Mouse (Mus musculus): ENCODE data around the gene Sytl1. TPM values are rescaled to one million over a fixed set of nuclear protein-coding genes. Genes with fewer than 3 reads are reported as not detected.

Gene Sytl1
- polyA plus RNA-seq, 1 experiment from 2014 or later, result 9.3 TPM

DNA sequence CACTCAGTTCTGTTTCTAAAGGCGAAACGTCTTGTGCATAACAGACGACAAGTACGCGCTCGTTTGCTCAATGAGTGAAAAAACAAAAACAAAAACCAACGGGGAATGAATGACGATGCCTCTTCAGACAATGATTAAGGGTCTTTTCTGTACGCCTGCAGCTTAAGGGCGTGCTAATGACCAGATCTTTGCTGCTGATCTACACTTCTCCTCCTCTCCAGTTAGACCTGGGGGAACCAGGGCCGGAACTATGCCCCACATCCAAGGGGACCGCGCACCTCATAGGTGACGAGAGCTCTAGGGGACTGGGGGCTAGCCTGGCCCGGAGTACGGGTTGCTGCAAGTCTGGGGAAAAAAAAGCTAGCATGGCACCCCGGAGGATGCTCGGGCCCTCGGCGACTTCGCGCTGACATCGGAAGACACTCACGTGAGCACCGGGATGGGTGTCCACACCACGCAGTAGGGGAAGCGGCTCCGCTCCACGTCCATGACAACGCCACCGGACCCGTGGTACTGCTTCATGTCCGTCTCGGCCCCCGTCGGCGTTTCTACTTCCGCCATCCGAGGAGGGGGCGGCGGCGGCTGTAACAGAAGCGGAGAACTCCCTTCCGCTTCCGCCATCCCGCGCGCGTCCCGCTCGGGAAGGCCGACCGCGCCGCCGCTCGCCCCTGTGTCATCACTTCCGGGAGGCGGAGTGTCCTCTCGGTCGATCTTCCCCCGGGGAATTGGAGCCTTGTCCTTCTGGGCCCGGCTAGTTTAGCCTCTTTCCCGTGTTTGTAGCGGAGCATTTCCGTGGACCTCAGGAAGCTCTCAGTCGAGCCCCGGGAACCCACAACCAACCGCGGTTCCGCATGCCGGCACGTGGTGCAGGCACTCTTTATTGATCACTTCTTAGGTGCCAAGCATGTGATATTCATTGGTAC is 14.5 kb upstream of the Sytl1 start, which contains the start of gene Tmem222:
Gene Tmem222, minus strand, starts transcription at position 689 of the 923 bp plus-strand sequence.
- WGBS, result under 1% methylated on average over 73 of the region's 73 CpGs
- Histone ChIP-seq H3K4me3 (ENCODE audit: low read depth, low read length) (peak within 1 kb of the TSS; percentile 69), H3K4me2 (replicated peaks; ENCODE audit: low read depth, low read length) (peak within 1 kb of the TSS; percentile 62), H3K27ac (ENCODE audit: low read length) (peak within 1 kb of the TSS; percentile 87), H3K9me3 (ENCODE audit: control insufficient read depth, low read depth, low read length) (no peaks in the 10 kb centered on the region), H3K27me3 (ENCODE audit: control insufficient read depth, insufficient read depth, low read length) (no peaks in the 10 kb centered on the region), H3K9ac (replicated peaks; ENCODE audit: low read depth, low read length) (peak within 1 kb of the TSS; percentile 76), H3K36me3 (ENCODE audit: control insufficient read depth, insufficient read depth, low read length) (peaks cover 3% of the 10 kb centered on the region), H3K4me1 (ENCODE audit: control insufficient read depth, insufficient read depth, low read length) (peaks cover 16% of the 10 kb centered on the region)
- peak; percentile 87 for ATAC-seq (ENCODE audit: insufficient number of reproducible peaks, insufficient read depth, low FRiP score, low read depth)

DNA sequence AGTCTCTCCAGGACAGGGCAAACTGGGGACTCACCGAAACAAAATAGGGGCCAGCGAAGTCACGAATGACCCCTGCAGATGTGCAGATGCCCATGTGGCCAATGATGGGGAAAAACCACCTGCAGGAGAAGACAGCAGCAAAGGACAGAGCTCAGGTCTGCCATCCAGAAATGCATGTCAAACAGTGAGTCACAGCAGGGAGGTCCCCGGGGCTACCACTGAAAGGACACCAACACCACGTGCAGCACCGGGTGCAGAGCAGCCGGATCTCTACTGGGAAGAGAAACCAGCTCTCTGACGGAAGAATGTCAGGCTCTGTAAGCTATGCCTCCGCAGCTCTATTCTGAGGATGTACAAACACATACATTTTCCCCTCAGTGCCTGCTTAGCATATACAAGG is 8.0 kb upstream of the Sytl1 start:
- no peak overlapping the region for H3K9ac ChIP-seq (replicated peaks; ENCODE audit: low read depth, low read length)
- H3K4me3 ChIP-seq (ENCODE audit: low read depth, low read length), result no peak overlapping the region
- no peak overlapping the region for H3K4me2 ChIP-seq (replicated peaks; ENCODE audit: low read depth, low read length)
- 89% methylated on average over 9 of the region's 9 CpGs for WGBS
- no peak for ATAC-seq (ENCODE audit: insufficient number of reproducible peaks, insufficient read depth, low FRiP score, low read depth)
- H3K36me3 ChIP-seq (ENCODE audit: control insufficient read depth, insufficient read depth, low read length), result peaks cover 37% of the 10 kb centered on the region
- no peak overlapping the region for H3K27ac ChIP-seq (ENCODE audit: low read length)
- H3K4me1 ChIP-seq (ENCODE audit: control insufficient read depth, insufficient read depth, low read length), result peaks cover under 1% of the 10 kb centered on the region; the same call in 1 of the 2 replicates
- no peaks in the 10 kb centered on the region for H3K9me3 ChIP-seq (ENCODE audit: control insufficient read depth, low read depth, low read length)
- no peaks in the 10 kb centered on the region for H3K27me3 ChIP-seq (ENCODE audit: control insufficient read depth, insufficient read depth, low read length)

DNA sequence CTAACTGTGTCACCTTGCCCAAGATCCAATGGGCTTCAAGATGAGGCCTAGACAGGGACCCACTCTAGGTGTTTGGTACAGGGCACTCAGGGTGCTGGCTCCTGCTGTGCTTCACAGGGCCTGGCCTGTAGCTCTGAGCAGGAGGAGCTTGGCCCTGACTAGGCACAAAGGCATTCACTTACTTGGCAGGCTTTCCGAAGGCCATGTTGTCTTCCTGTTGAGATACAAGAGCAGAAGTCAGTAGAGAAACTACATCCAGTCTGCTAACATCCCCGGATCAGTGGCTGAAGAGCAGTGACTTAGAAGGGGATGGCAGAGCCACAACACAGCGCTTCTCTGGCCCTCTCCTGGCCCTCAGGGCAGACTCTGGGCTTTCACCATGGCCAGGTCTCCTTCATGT is 6.7 kb upstream of the Sytl1 start:
- Histone ChIP-seq H3K4me3 (ENCODE audit: low read depth, low read length) (no peak overlapping the region), H3K9ac (replicated peaks; ENCODE audit: low read depth, low read length) (no peak overlapping the region), H3K27ac (ENCODE audit: low read length) (no peak overlapping the region), H3K27me3 (ENCODE audit: control insufficient read depth, insufficient read depth, low read length) (no peaks in the 10 kb centered on the region), H3K4me1 (ENCODE audit: control insufficient read depth, insufficient read depth, low read length) (no peaks in the 10 kb centered on the region), H3K36me3 (ENCODE audit: control insufficient read depth, insufficient read depth, low read length) (peaks cover 41% of the 10 kb centered on the region), H3K4me2 (replicated peaks; ENCODE audit: low read depth, low read length) (no peak overlapping the region), H3K9me3 (ENCODE audit: control insufficient read depth, low read depth, low read length) (no peaks in the 10 kb centered on the region)
- ATAC-seq (ENCODE audit: insufficient number of reproducible peaks, insufficient read depth, low FRiP score, low read depth), result no peak
- WGBS, result 87% methylated on average over 3 of the region's 3 CpGs

DNA sequence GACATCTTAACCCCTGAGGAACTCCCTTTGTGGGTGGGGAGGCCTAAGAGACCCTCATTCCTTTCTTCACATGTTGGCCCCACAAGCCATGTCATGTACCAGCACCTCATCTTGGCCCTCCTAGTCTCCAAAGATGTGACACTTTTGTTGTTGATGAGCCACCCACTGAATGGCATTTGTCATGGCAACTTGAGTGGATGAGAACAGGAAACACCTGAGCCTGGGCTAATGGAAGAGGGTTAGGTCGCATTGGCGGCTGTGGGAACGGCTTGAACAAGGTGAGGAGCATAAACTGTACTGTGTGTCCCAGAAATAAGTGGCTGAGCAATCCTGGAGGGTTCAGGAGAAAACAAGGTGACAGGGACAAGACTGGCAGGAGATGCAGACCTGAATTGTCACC is 6.0 kb upstream of the Sytl1 start:
- WGBS, result 88% methylated on average over 3 of the region's 3 CpGs
- no peaks in the 10 kb centered on the region for H3K9me3 ChIP-seq (ENCODE audit: control insufficient read depth, low read depth, low read length)
- no peak overlapping the region for H3K27ac ChIP-seq (ENCODE audit: low read length)
- no peak for ATAC-seq (ENCODE audit: insufficient number of reproducible peaks, insufficient read depth, low FRiP score, low read depth)
- peaks cover 41% of the 10 kb centered on the region for H3K36me3 ChIP-seq (ENCODE audit: control insufficient read depth, insufficient read depth, low read length)
- H3K9ac ChIP-seq (replicated peaks; ENCODE audit: low read depth, low read length), result no peak overlapping the region
- no peaks in the 10 kb centered on the region for H3K27me3 ChIP-seq (ENCODE audit: control insufficient read depth, insufficient read depth, low read length)
- no peak overlapping the region for H3K4me2 ChIP-seq (replicated peaks; ENCODE audit: low read depth, low read length)
- H3K4me1 ChIP-seq (ENCODE audit: control insufficient read depth, insufficient read depth, low read length), result no peaks in the 10 kb centered on the region
- no peak overlapping the region for H3K4me3 ChIP-seq (ENCODE audit: low read depth, low read length)

DNA sequence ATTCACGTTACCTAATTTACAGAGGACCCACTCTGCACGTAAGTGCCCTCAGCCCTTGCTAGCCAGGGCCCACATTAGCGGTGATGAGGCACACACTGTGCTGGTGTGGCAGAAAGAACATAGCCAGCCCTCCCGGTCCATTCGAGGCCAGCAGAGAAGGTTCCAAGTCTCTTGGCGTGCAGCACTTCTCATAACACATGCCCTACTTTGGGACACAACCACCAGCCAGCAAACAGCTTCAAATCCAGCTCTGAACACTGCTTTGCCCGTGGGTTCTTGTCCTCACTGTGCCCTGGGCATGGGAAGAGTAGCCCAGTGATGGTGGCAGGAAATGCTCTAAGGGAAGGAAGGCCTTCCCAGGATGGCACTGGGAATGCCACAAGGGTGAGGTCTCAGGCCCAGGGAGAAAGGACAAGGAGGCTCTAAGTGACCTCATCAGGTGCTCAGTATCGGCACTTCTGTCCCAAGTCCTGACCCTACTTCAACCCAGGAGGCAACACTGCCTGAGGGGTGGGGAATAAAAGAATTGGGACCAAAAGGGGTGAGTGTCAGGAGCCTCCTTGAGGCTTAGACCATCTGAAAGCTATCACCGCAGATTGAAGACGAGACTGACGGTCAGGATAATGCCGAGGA is 3.5 kb upstream of the Sytl1 start:
- Histone ChIP-seq H3K4me3 (ENCODE audit: low read depth, low read length) (no peak overlapping the region), H3K9me3 (ENCODE audit: control insufficient read depth, low read depth, low read length) (no peaks in the 10 kb centered on the region), H3K36me3 (ENCODE audit: control insufficient read depth, insufficient read depth, low read length) (peaks cover 41% of the 10 kb centered on the region), H3K27ac (ENCODE audit: low read length) (no peak overlapping the region), H3K4me1 (ENCODE audit: control insufficient read depth, insufficient read depth, low read length) (no peaks in the 10 kb centered on the region), H3K9ac (replicated peaks; ENCODE audit: low read depth, low read length) (no peak overlapping the region), H3K27me3 (ENCODE audit: control insufficient read depth, insufficient read depth, low read length) (no peaks in the 10 kb centered on the region), H3K4me2 (replicated peaks; ENCODE audit: low read depth, low read length) (no peak overlapping the region)
- 88% methylated on average over 12 of the region's 12 CpGs for WGBS
- no peak for ATAC-seq (ENCODE audit: insufficient number of reproducible peaks, insufficient read depth, low FRiP score, low read depth)

DNA sequence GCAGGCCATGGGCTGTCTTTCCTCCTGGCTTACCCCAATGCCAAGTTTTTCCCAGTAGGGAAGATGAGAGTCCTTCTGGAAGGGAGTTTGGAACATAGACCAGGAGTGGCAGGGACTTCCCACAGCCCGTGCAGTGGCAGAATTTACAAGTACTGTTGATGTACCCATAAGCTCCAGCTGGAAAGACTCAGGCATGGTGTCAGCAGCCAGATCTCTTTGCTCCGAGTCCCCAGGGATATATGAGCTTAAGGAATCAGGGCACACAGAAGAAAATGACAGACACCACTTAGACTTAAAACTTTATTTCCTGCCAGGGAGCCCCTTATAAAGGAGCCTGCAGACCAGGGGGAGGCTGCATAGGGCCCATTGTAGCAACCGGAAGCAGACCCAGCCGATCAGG is 2.8 kb upstream of the Sytl1 start:
- no peaks in the 10 kb centered on the region for H3K27me3 ChIP-seq (ENCODE audit: control insufficient read depth, insufficient read depth, low read length)
- WGBS, result 67% methylated on average over 4 of the region's 4 CpGs
- no peak for ATAC-seq (ENCODE audit: insufficient number of reproducible peaks, insufficient read depth, low FRiP score, low read depth)

DNA sequence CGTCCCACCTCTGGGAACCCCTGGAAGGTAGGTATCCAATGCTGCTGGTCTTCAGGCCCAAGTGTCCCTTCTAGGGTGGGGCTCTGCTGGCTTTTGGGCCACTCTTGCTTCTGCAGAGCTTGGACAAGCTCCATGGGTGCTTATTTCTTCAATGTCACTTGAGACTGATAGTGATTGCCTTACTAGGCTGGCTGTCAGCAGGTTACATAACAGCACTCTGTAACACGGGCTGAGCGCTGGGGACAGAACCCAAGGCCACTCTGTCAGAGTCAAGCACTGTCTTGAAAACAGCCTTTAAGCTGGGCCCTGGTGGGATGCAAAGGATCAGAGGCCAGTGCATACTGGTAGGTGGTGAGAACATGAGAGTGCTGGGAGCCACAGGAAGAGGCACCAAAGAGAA is 2.4 kb upstream of the Sytl1 start:
- H3K36me3 ChIP-seq (ENCODE audit: control insufficient read depth, insufficient read depth, low read length), result peaks cover 41% of the 10 kb centered on the region
- ATAC-seq (ENCODE audit: insufficient number of reproducible peaks, insufficient read depth, low FRiP score, low read depth), result no peak
- no peaks in the 10 kb centered on the region for H3K4me1 ChIP-seq (ENCODE audit: control insufficient read depth, insufficient read depth, low read length)
- no peaks in the 10 kb centered on the region for H3K9me3 ChIP-seq (ENCODE audit: control insufficient read depth, low read depth, low read length)
- H3K4me2 ChIP-seq (replicated peaks; ENCODE audit: low read depth, low read length), result no peak overlapping the region
- H3K27me3 ChIP-seq (ENCODE audit: control insufficient read depth, insufficient read depth, low read length), result no peaks in the 10 kb centered on the region
- no peak overlapping the region for H3K4me3 ChIP-seq (ENCODE audit: low read depth, low read length)
- WGBS, result 91% methylated on average over 3 of the region's 3 CpGs
- no peak overlapping the region for H3K27ac ChIP-seq (ENCODE audit: low read length)
- H3K9ac ChIP-seq (replicated peaks; ENCODE audit: low read depth, low read length), result no peak overlapping the region

More for the DNA sequence above, 2.8 kb upstream of the Sytl1 start:
- H3K4me2 ChIP-seq (replicated peaks; ENCODE audit: low read depth, low read length), result no peak overlapping the region
- H3K9me3 ChIP-seq (ENCODE audit: control insufficient read depth, low read depth, low read length), result no peaks in the 10 kb centered on the region
- H3K4me1 ChIP-seq (ENCODE audit: control insufficient read depth, insufficient read depth, low read length), result no peaks in the 10 kb centered on the region
- H3K36me3 ChIP-seq (ENCODE audit: control insufficient read depth, insufficient read depth, low read length), result peaks cover 41% of the 10 kb centered on the region
- H3K4me3 ChIP-seq (ENCODE audit: low read depth, low read length), result no peak overlapping the region
- no peak overlapping the region for H3K27ac ChIP-seq (ENCODE audit: low read length)
- H3K9ac ChIP-seq (replicated peaks; ENCODE audit: low read depth, low read length), result no peak overlapping the region

DNA sequence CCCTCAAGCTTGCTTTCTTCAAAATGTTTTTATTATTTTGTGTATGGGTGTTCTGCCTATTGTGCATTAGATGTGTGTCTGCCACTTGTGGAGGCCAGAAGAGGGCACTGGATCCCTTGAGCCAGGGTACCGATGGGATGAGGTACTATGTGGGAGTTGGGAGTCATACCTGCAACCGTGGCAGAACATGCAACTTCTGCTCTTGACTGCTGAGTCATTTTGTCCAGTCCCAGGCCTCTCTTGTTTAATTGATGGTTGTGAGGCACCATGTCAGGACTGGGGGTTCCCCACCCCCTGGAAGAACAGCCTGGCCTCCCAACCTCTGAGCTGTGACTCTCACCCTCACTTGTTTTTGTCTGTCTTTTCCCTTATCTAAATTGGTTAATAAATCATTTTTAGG is 1.6 kb upstream of the Sytl1 start:
- ATAC-seq (ENCODE audit: insufficient number of reproducible peaks, insufficient read depth, low FRiP score, low read depth), result no peak
- no peak overlapping the region for H3K4me3 ChIP-seq (ENCODE audit: low read depth, low read length)
- peaks cover 41% of the 10 kb centered on the region for H3K36me3 ChIP-seq (ENCODE audit: control insufficient read depth, insufficient read depth, low read length)
- no peak overlapping the region for H3K27ac ChIP-seq (ENCODE audit: low read length)
- H3K4me1 ChIP-seq (ENCODE audit: control insufficient read depth, insufficient read depth, low read length), result no peaks in the 10 kb centered on the region
- H3K27me3 ChIP-seq (ENCODE audit: control insufficient read depth, insufficient read depth, low read length), result no peaks in the 10 kb centered on the region
- H3K9ac ChIP-seq (replicated peaks; ENCODE audit: low read depth, low read length), result no peak overlapping the region
- H3K4me2 ChIP-seq (replicated peaks; ENCODE audit: low read depth, low read length), result no peak overlapping the region
- 90% methylated on average over 2 of the region's 2 CpGs for WGBS
- H3K9me3 ChIP-seq (ENCODE audit: control insufficient read depth, low read depth, low read length), result no peaks in the 10 kb centered on the region
